Mouse (Mus musculus): ENCODE measurements around the gene Tomt. TPM values are rescaled to one million over a fixed set of nuclear protein-coding genes. Genes with fewer than 3 reads are reported as not detected.

Tomt gene
- total RNA-seq, 1 experiment: 1.9 TPM

DNA sequence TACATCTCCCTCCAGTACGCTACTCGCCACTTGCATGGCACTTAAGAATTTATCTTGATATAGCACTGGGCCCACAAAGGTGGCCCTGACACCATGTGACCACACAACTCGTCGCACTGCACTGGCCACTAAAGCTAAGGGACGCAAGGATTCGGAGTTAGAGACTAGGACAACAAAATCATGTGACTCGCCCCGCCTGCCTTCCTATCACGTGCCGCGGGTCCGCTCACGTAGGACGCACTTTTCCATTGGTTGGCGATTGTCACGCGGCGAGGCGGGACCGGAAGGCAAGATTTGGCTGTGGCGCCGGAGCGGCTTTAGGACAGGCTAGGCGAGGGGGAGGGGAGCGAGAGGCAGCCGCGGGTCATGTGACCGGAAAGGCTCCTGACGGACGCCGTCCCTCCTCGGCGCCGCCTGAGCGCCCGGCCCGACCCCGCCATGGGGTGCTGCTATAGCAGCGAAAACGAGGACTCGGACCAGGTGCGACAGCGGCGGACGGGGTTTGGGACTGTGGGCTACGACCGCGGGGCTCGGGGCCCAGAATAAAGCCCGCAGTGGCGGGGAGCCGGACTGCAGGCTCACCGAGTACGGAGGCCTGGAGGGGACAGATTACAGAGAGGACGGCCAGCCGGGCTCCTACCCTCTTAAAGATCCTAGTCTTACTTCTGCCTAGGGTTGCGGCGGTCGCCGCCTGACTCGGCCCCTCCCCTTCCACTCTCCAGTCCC lies 435 bp downstream of the Tomt start, which contains the start of gene Lamtor1:
Gene Lamtor1 (plus strand): TSS at position 344 of the 726 bp plus-strand sequence.
- H3K4me3 ChIP-seq (ENCODE audit: insufficient read depth in 1 of 2, low read depth in 1 of 2, low read length in 2 of 2, poor library complexity in 1 of 2, severe bottlenecking in 1 of 2): peak within 1 kb of the TSS; percentile 83 to 86
- peak within 1 kb of the TSS; percentile 98 for H3K9ac ChIP-seq (ENCODE audit: insufficient read depth, low read depth, low read length, poor library complexity, severe bottlenecking)
- H3K9me3 ChIP-seq (ENCODE audit: control insufficient read depth, insufficient read depth, low read depth, low read length): no peaks in the 10 kb centered on the region
- in situ Hi-C loops (cut with MboI; ENCODE audit: low sequenced_read_pairs in 2 of 2, unreplicated experiment in 2 of 2): no loop called here
- TF ChIP-seq MAFK (IDR thresholded peaks at IDR 0.05; ENCODE audit: insufficient read depth, low read depth, low read length): no peak
- peak; percentile 44; the same call in 1 of the 2 replicates for TF ChIP-seq HCFC1 (IDR thresholded peaks at IDR 0.05; ENCODE audit: borderline replicate concordance, insufficient read depth, low read length)
- TF ChIP-seq CHD2 (IDR thresholded peaks at IDR 0.05; ENCODE audit: low read depth, low read length): peak; percentile 64; the same call in 1 of the 2 replicates
- no peak for TF ChIP-seq ZNF384 (IDR thresholded peaks at IDR 0.05; ENCODE audit: low read depth, low read length)
- peak; percentile 99 for DNase-seq (ENCODE audit: low read depth, low spot score)
- peak within 1 kb of the TSS; percentile 78 for H3K27ac ChIP-seq (ENCODE audit: insufficient read depth, low read depth, low read length, poor library complexity, severe bottlenecking)
- peaks cover 6 to 15% of the 10 kb centered on the region in 2 experiments; a peak in 3 of 4 replicates for H3K4me1 ChIP-seq (ENCODE audit: control insufficient read depth in 2 of 2, insufficient read depth in 2 of 2, low read length in 2 of 2, poor library complexity in 1 of 2)
- peaks cover 13% of the 10 kb centered on the region for H3K36me3 ChIP-seq (ENCODE audit: control insufficient read depth, insufficient read depth, low read length, poor library complexity, severe bottlenecking)

DNA sequence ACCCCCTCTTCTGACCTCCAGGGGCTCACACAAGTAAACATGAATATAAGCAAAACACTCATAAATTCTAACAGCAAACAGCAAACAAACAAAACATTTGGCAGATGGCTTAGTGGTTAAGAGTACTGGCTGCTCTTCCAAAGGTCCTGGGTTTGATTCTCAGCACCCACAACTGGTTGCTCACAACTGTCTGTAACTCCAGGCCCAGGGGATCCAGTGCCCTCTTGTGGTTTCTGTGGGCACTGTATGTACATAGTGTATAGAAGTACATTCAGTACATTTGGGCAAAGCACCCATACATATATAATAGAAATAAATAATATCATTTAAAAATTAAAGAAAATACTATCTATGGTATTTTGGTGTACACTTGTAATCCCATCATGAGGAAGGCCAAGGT lies 3.3 kb downstream of the Tomt start:
- Histone ChIP-seq H3K36me3 (ENCODE audit: control insufficient read depth, insufficient read depth, low read length, poor library complexity, severe bottlenecking) (peaks cover 7% of the 10 kb centered on the region), H3K4me1 (ENCODE audit: control insufficient read depth in 2 of 2, insufficient read depth in 2 of 2, low read length in 2 of 2, poor library complexity in 1 of 2) (peaks cover 6 to 12% of the 10 kb centered on the region in 2 experiments; a peak in 3 of 4 replicates), H3K9ac (ENCODE audit: insufficient read depth, low read depth, low read length, poor library complexity, severe bottlenecking) (no peak overlapping the region), H3K4me3 (ENCODE audit: insufficient read depth in 1 of 2, low read depth in 1 of 2, low read length in 2 of 2, poor library complexity in 1 of 2, severe bottlenecking in 1 of 2) (no peak overlapping the region), H3K9me3 (ENCODE audit: control insufficient read depth, insufficient read depth, low read depth, low read length) (no peaks in the 10 kb centered on the region), H3K27ac (ENCODE audit: insufficient read depth, low read depth, low read length, poor library complexity, severe bottlenecking) (no peak overlapping the region)
- DNase-seq (ENCODE audit: low read depth, low spot score): no peak
- TF ChIP-seq HCFC1 (IDR thresholded peaks at IDR 0.05; ENCODE audit: borderline replicate concordance, insufficient read depth, low read length) (no peak), ZNF384 (IDR thresholded peaks at IDR 0.05; ENCODE audit: low read depth, low read length) (no peak), CHD2 (IDR thresholded peaks at IDR 0.05; ENCODE audit: low read depth, low read length) (no peak), MAFK (IDR thresholded peaks at IDR 0.05; ENCODE audit: insufficient read depth, low read depth, low read length) (no peak), ZC3H11A (IDR thresholded peaks at IDR 0.05; ENCODE audit: borderline replicate concordance, low read depth, low read length) (no peak)
- in situ Hi-C loops (cut with MboI; ENCODE audit: low sequenced_read_pairs in 2 of 2, unreplicated experiment in 2 of 2): no loop called here

DNA sequence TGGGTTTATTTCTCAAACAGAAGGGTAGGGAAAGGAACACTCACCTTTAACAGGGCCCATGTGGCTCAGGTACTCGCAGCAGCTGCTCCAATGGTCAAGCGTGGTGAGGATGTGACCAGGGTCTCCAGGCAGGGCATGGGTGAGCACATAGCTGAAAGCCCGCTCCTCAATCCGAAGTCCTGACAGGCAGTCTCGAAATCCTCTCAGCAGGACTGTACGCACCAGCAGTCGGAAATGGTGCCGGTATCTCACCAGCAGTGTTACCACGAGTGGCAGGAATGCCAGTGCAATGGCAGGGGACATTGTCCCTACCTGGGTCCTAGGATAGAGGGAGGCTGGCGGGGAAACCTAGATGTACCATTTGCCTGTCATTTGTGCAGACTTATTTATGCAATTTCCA lies 4.2 kb downstream of the Tomt start:
- Histone ChIP-seq H3K4me1 (ENCODE audit: control insufficient read depth in 2 of 2, insufficient read depth in 2 of 2, low read length in 2 of 2, poor library complexity in 1 of 2) (peaks cover 9 to 11% of the 10 kb centered on the region in 2 experiments; a peak in 3 of 4 replicates), H3K9ac (ENCODE audit: insufficient read depth, low read depth, low read length, poor library complexity, severe bottlenecking) (no peak overlapping the region), H3K4me3 (ENCODE audit: insufficient read depth in 1 of 2, low read depth in 1 of 2, low read length in 2 of 2, poor library complexity in 1 of 2, severe bottlenecking in 1 of 2) (no peak overlapping the region), H3K36me3 (ENCODE audit: control insufficient read depth, insufficient read depth, low read length, poor library complexity, severe bottlenecking) (peaks cover 9% of the 10 kb centered on the region), H3K27ac (ENCODE audit: insufficient read depth, low read depth, low read length, poor library complexity, severe bottlenecking) (no peak overlapping the region; the same call in 1 of the 2 replicates), H3K9me3 (ENCODE audit: control insufficient read depth, insufficient read depth, low read depth, low read length) (no peaks in the 10 kb centered on the region)
- TF ChIP-seq ZC3H11A (IDR thresholded peaks at IDR 0.05; ENCODE audit: borderline replicate concordance, low read depth, low read length) (no peak), CHD2 (IDR thresholded peaks at IDR 0.05; ENCODE audit: low read depth, low read length) (no peak), MAFK (IDR thresholded peaks at IDR 0.05; ENCODE audit: insufficient read depth, low read depth, low read length) (no peak), ZNF384 (IDR thresholded peaks at IDR 0.05; ENCODE audit: low read depth, low read length) (no peak), HCFC1 (IDR thresholded peaks at IDR 0.05; ENCODE audit: borderline replicate concordance, insufficient read depth, low read length) (no peak)
- in situ Hi-C loops (cut with MboI; ENCODE audit: low sequenced_read_pairs in 2 of 2, unreplicated experiment in 2 of 2): no loop called here
- DNase-seq (ENCODE audit: low read depth, low spot score): no peak

DNA sequence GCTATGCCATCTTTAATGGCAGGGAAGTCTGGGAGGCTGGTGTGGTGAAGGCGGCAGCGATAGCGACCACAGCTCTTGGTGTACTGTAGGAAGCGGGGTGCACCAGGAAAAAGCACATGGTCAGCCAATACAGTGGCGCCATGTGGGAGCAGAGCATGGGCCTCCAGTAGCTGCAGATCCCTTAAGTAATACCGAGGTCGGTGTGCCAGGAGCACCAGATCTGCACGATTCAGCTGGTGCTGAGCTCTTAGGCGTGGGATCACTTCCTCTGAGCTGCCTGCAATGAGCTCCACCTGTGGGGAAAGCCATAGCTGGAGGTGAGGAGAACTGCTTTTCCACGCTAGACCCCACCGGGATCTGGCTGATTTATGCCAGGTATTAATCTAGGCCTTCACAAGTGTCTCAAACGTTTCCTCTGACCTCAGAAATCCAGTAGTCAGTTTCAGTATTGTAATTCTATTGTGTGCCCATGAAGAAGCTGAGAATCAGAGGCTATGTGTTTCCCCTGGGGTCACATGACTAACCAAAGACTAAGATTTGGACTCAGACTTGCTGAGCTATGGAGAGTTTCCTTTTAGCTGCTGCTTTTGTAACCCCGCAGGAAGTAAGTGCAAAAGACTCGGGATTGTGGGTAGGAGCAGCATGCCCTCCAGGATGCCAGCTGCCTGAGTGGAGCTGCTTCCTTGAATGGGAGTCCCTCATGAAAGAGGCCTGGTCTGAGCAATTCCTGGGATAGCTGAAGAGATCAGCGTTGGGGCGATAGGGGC lies 5.6 kb downstream of the Tomt start:
- in situ Hi-C loops (cut with MboI; ENCODE audit: low sequenced_read_pairs in 2 of 2, unreplicated experiment in 2 of 2): no loop called here
- no peaks in the 10 kb centered on the region for H3K9me3 ChIP-seq (ENCODE audit: control insufficient read depth, insufficient read depth, low read depth, low read length)
- peak overlapping the region; percentile 53 for H3K27ac ChIP-seq (ENCODE audit: insufficient read depth, low read depth, low read length, poor library complexity, severe bottlenecking)
- H3K9ac ChIP-seq (ENCODE audit: insufficient read depth, low read depth, low read length, poor library complexity, severe bottlenecking): peak overlapping the region; percentile 69
- TF ChIP-seq CHD2 (IDR thresholded peaks at IDR 0.05; ENCODE audit: low read depth, low read length) (no peak), ZNF384 (IDR thresholded peaks at IDR 0.05; ENCODE audit: low read depth, low read length) (no peak), MAFK (IDR thresholded peaks at IDR 0.05; ENCODE audit: insufficient read depth, low read depth, low read length) (no peak), HCFC1 (IDR thresholded peaks at IDR 0.05; ENCODE audit: borderline replicate concordance, insufficient read depth, low read length) (no peak), ZC3H11A (IDR thresholded peaks at IDR 0.05; ENCODE audit: borderline replicate concordance, low read depth, low read length) (no peak)
- H3K4me1 ChIP-seq (ENCODE audit: control insufficient read depth in 2 of 2, insufficient read depth in 2 of 2, low read length in 2 of 2, poor library complexity in 1 of 2): peaks cover 4 to 6% of the 10 kb centered on the region in 2 experiments; a peak in 3 of 4 replicates
- no peak for DNase-seq (ENCODE audit: low read depth, low spot score)
- peaks cover 9% of the 10 kb centered on the region for H3K36me3 ChIP-seq (ENCODE audit: control insufficient read depth, insufficient read depth, low read length, poor library complexity, severe bottlenecking)
- H3K4me3 ChIP-seq (ENCODE audit: insufficient read depth in 1 of 2, low read depth in 1 of 2, low read length in 2 of 2, poor library complexity in 1 of 2, severe bottlenecking in 1 of 2): peak overlapping the region in 1 of 2 experiments; percentile 32; a peak in 2 of 4 replicates
